Mouse (Mus musculus): ENCODE data around the gene Tmem145. TPM values are rescaled to one million over a fixed set of nuclear protein-coding genes. Genes with fewer than 3 reads are reported as not detected.

Gene Tmem145
- total RNA-seq, 2 experiments from 2014 or later: not detected

DNA sequence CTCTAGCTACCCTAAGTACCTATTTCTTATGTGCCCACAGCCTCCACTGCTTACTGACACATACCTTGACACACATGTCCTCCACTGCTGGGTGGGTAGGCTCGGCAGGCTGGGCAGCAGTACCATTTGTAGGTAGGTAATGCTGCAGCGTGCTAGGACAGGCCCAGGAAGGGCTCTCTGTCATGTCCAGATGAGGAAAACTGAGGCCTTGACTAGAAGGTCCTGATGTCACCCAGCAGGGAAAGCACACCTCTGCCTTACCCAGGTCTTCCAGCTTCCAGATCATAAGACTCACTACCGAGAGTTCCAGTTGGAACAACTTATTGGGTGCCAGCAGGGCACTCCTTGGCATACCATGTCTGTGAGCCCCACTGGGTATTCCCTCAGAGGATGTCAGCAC, 30.9 kb upstream of the Tmem145 start:
- ATAC-seq (replicated peaks; ENCODE audit: poor library complexity, severe bottlenecking): no peak

DNA sequence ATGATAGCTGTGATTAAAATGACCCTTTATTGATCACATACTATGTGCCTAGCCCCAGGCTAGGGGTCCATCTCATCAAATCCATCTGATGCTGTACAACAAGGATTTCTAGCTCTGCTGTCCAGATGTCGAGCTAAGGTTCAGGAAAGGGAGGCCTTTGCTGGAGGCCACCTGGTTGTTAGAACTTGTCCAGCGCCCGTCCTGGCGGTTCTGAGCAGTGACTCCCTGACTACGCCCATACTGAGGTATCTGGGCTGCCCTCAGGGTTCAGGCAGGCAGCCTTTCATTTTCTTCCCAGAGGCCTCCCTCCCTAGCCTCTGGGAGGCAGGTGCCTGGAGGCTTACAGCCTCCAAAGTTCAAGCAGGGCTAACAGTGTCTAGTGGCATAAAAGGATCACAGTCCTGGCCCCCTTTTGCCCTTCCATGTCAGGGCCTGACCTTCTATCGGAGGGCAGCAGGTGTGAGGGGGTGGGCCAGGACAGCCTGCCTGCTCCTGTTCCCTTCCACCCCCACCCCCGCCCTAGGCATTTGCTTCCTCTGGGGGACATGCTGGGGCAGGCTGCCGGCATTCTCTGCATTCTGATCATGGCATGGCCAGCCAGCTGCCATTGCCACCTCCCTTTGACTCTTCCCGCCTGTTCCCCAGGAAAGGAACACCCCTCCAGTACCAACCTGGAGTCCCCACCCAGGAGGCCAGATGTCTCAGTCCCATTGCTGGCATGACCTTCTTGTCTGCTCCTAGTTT, 30.2 kb upstream of the Tmem145 start:
- ATAC-seq (replicated peaks; ENCODE audit: poor library complexity, severe bottlenecking): no peak

DNA sequence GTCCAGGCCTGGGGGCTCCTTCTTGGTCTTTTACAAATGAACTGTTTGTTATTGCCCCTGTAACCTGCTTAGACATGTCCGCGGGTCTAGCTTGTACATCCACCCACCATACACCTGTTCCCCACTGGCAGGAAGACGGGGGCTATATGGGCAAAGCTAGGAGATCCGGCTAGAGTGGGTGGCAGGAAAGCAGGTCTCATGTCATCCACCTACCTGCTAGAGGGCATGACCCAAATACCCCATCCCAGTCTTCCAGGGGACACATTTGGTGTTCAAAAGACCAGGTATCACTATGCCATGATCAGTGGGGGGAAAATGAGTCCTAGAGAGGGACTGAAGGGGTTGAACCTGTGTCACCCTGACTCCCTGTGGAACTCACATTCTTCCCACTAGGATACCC, 28.5 kb upstream of the Tmem145 start:
- ATAC-seq (replicated peaks; ENCODE audit: poor library complexity, severe bottlenecking): no peak

DNA sequence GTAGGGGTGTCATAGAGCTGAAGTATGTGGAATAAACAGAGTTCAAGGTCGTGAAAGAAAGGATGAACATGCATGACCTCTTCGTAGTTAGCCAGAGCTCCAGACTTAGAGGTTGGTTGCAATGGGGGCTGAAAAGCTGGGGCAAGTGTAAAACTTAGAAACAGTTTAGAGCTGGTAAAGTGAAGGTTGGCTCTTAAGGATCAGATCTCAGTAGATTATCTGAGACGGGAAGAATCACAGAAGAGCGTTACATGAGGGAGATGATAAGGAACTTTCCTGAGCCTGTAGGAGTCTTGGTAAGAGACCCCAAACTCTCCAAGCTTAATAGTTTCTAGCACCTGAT, 27.9 kb upstream of the Tmem145 start:
- ATAC-seq (replicated peaks; ENCODE audit: poor library complexity, severe bottlenecking): no peak

DNA sequence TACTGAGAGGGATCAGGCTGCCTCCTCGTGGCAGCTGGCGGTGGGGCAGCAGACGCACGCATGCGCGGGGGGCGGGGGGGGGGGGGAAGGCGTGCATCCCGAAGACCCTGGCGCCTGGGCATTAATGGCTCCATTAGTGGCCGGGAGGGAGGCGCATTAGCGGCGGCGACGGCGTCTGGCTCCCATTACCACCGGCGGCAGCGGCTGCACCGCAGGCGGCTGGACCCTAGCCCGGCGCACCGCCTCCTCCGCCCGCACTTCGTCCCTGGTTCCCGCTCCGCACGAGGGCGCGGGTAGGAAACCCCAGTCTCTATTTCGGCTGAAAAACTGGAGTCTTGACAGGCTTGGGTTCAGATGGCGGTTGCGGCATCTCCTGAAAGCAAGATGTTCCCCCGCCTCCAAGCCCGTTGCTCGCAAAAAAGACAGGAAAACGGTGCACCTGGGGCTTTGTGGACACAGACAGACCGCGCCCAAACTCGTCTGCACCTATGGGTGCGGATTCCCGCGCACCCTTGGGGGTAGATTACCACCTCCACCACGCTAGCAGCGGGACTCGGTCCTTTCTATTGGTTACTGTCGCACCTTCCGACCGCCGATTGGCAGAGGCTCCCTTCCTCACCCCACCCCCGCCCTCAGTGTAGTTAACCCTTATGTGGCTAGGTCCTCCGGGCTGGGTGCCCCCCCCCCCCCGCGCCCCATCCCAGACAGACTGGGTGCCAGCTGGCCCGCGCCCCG, 27.4 kb upstream of the Tmem145 start:
- ATAC-seq (replicated peaks; ENCODE audit: poor library complexity, severe bottlenecking): peak; percentile 43

- ATAC-seq (replicated peaks; ENCODE audit: poor library complexity, severe bottlenecking): peak; percentile 5
Measured at GRCm38 (mm10) chr7:25279076-25279860, 26.6 kb upstream of the Tmem145 start.

DNA sequence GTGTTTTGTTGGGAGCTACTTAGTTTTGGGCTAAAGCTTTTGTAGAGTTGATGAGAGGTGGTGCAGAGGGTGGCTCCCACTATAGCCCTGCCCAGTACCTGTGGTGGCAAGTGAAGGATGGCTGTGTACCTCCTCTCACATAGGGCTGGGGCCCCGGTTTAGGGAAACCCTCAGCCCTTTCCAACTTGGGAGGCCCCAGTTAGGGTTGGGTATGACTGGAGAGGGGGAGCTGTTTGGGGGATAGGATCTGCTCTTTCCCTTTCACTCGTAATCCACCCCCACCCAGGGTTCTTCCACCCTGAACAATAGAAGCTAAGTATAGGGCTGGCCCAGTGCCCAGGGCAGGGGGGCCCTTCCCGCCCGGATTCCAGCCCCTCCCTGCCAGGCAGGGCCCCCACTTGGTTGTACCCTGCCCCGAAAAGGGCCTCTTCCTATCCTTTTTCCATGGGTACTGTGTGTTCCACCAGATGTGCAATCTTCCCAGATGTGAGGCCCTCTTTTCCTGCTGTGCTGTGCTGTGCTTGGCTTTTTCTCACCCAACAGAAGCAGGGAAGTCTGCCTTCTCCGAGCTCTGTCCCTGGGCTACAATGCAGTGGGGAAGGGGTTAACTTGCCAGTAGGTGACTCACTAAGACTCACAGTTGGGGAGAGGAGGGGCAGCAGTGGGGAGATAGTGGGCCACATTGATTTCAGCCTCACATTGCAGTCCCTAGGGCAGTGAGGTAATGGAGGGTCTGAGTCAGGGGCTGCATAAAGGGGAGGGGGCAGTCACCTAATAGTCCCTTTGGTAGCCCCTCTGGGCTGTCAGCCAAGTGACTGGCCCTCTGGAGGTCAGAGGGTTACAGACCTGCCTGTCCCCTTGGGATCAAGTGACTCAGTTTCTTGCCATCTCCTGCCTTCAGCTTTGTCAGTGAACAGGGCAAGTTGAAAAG, 25.8 kb upstream of the Tmem145 start:
- ATAC-seq (replicated peaks; ENCODE audit: poor library complexity, severe bottlenecking): no peak

GRCm38 (mm10) chr7:25281166-25281733, 24.7 kb upstream of the Tmem145 start:
- no peak for ATAC-seq (replicated peaks; ENCODE audit: poor library complexity, severe bottlenecking)

- peak; percentile 59 for ATAC-seq (replicated peaks; ENCODE audit: poor library complexity, severe bottlenecking)
Measured at GRCm38 (mm10) chr7:25281734-25282601, 23.9 kb upstream of the Tmem145 start.

DNA sequence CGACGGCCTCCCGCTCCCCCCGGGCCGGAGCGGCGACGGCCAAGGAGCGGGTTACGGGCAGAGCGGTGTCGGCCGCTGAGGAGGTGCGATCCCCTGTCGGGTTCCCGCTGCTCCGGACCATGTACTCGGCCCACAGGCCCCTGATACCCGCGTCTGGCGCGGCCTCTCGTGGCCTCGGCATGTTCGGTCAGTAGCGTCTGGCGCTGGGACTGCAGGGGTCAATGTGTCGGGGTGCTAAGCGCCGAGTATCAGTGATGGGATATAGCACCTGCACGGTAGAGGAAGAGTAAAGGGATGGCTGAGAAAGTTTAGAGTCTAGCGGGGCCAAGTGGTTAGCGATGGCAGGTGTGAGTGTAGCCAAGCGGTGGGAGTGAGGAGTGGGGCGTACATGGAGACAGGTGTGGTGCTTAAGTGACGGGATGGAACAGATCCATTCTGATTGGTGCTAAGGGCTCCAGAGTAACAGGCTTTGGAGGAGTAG, 23.1 kb upstream of the Tmem145 start:
- no peak for ATAC-seq (replicated peaks; ENCODE audit: poor library complexity, severe bottlenecking)

- ATAC-seq (replicated peaks; ENCODE audit: poor library complexity, severe bottlenecking): peak; percentile 38
Measured at GRCm38 (mm10) chr7:25283637-25284036, 22.3 kb upstream of the Tmem145 start.

- ATAC-seq (replicated peaks; ENCODE audit: poor library complexity, severe bottlenecking): no peak
Measured at GRCm38 (mm10) chr7:25284171-25284570, 21.7 kb upstream of the Tmem145 start.

DNA sequence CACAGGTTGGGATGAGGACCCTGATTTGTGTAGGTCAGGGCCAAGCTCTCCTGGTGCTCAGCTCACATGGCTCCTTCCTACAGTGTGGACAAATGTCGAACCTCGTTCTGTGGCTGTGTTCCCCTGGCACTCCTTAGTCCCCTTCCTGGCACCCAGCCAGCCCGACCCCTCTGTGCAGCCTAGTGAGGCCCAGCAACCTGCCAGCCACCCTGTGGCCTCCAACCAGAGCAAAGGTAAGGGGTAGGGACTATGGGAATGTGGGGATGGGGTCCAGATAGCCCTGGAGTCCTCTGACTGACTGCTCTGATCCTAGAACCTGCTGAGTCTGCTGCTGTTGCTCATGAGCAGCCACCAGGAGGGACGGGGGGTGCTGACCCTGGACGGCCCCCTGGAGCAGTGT, 21.1 kb upstream of the Tmem145 start:
- no peak for ATAC-seq (replicated peaks; ENCODE audit: poor library complexity, severe bottlenecking)

- ATAC-seq (replicated peaks; ENCODE audit: poor library complexity, severe bottlenecking): no peak
Measured at GRCm38 (mm10) chr7:25285511-25286238, 20.2 kb upstream of the Tmem145 start.

- no peak for ATAC-seq (replicated peaks; ENCODE audit: poor library complexity, severe bottlenecking)
Measured at GRCm38 (mm10) chr7:25286989-25287388, 18.9 kb upstream of the Tmem145 start.

DNA sequence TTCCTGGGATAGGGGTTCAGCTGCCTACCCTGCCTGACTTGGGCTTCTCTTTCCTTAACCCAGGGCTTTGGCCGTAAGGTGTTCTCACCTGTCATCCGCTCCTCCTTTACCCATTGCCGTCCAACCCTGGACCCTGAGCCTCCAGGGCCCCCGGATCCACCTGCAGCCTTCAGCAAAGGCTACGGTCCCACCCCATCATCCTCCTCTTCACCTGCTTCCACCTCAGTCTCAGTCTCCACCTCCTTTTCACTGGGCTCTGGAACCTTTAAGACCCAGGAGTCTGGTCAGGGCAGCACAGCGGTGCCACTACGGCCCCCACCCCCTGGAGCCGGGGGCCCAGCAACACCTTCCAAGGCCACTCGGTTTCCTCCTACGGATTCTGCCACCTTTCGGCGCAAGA, 17.9 kb upstream of the Tmem145 start:
- no peak for ATAC-seq (replicated peaks; ENCODE audit: poor library complexity, severe bottlenecking)

DNA sequence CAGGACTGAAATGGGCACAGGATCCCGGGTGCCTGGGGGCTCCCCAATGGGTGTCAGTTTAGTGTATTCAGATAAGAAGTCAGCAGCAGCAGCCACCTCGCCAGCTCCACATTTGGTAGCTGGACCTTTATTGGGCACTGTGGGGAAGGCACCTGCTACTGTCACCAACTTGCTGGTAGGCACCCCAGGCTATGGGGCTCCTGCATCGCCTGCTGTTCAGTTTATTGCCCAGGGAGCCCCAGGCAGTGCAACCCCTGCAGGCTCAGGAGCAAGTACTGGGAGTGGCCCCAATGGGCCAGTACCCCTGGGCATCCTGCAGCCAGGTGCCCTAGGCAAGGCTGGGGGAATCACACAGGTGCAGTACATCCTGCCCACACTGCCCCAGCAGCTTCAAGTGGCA, 17.2 kb upstream of the Tmem145 start:
- ATAC-seq (replicated peaks; ENCODE audit: poor library complexity, severe bottlenecking): no peak

DNA sequence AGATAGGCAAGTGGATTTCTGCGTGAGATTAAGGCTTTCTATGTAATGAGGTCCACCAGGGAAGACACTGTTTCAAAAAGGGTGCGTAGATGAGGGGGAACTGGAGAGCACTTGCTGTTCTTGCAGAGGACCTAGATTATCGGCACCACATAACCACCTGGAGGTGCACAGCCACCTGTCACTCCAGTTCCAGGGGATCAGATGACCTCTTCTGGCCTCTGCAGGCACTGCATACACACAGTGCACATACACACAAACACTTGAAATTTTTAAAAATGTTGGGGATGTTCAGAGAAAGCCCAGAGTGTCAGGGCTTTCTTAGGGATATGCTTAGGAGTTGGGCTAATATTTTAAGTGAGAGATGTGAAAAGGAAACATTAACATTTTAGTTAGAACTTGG, 16.0 kb upstream of the Tmem145 start:
- ATAC-seq (replicated peaks; ENCODE audit: poor library complexity, severe bottlenecking): no peak

Data from granulocyte monocyte progenitor cell, adult 5-6 weeks (primary cell).